Mouse (Mus musculus) skeletal muscle tissue, adult 2 months (tissue): ENCODE results near the gene Igf2r.

ENCODE experiments used
- DNase-seq: peaks from one replicate; pipeline ENCODE4 v3.0.0-alpha.2; 2012; ENCODE audit warnings: low read depth, low spot score

The Igf2r gene

DNA sequence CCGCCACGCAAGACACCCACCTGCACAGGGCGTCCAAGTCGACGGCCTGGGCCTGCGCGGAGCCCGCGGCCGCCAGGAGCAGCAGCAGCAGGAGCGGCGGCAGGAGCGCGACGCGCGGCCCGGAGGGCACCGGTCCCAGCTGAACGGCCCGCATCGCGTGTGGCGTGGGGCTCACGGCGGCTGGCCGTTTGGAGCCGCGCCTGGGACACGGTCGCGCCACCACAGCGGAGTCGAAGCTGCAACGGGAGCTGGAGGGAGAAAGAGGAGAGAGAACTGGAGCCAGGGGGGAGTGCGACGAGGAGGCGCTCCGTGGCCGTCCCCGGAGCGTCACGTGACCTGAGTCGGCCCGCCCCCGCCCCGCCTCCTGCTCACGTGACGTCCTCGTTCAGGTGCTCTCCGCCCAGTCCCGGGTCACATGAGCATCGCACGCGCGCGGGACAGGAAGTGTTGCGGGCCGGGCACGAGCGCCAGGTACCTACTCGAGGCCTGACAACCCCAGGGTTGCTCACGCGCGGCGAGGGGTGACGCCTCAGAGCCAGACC is at the start of gene Igf2r:
Gene Igf2r (minus strand): TSS at position 285 of the 542 bp plus-strand sequence.
- peak; percentile 79 for DNase-seq

DNA sequence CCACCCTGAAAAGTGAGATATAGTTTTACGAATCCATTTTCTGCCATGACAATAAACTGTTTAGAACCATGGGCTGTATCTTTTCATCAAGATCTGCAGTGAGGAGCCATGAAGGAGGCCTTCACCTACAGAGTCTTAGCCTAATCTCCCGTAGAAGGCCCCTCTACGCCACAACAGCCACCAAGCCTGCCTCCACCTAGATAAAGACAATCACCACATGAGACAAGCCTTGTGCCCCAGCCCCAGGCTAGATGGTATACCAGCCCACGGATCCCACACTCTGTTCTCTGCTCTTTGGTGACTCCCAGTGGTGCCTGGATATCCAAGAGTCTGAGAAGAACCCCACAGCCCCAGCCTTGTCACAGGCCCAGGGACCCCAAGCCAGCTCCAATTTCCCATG is 46.4 kb upstream of the Igf2r start:
- DNase-seq, result no peak

DNA sequence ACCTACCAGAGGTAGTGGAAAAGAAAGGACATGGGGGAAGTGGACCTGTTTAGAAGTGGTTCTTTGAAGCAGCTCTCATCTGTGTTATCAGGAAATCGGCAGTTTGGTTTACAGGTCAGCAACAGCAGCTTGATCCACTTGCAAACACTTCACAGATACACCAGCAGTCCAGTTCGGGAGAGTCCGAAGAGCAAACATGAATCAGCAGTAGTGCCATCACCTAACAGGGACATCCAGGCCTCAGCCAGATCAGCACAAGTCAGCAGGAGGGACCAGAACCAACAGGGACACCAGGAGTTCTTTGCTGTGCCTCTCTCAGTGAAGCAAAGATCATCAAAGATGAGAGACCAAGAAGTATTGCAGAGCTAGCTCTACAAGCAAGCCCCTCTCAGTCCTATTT is 45.0 kb upstream of the Igf2r start:
- DNase-seq, result no peak

DNA sequence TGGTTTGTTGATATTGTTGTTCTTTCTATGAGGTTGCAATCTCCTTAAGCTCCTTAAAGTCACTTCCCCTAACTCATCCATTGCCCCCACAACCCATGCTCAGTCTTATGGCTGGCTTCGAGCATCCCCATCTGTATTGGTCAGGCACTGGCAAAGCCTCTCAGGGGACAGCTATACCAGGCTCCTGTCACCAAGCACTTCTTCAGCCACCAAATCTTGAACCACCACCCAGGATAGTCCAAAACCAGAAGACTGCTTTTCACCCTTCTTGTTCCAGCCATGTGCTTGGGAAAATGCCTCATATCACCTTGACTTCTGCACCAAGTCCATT is 41.5 kb upstream of the Igf2r start:
- DNase-seq, result no peak

DNA sequence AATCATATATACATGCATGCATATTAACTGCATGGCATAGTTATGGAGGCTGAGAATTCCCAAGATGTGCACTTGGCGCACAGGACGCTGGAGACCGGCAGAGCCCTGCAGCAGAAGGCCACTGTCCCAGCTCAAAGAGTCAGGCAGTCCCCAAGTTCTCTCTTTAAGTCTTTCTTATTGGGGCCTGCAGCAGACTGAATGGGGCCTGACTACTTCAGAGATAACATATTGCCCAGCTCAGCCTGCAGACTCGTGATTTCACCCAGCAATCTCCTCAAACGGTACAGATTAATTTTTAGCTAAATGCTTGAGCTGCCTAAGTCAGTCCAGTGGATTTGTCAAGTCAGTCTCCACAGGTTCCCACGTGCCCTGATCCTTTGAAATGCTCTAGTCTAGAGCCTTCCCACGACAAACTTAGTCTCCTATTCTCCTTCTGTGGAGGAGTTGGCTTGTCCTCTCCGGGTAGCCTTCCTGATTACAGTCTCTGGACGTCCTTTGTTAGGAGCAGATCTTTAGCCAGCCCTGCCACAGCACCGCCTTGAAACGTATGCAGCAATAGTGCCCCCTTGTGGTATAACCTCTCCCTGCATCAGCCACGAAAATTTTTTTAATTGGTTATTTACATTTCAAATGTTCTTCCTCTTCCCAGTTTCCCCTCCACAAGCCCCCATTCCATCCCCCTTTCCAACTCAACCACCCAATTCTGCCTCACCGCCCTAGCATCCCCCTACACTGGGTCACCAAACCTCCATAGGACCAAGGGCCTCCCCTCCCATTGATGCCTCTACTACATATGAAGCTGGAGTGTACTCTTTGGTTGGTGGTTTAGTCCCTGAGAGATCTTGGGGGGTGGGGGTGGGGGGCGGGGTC is 40.9 kb upstream of the Igf2r start:
- DNase-seq, result peak; percentile 77

DNA sequence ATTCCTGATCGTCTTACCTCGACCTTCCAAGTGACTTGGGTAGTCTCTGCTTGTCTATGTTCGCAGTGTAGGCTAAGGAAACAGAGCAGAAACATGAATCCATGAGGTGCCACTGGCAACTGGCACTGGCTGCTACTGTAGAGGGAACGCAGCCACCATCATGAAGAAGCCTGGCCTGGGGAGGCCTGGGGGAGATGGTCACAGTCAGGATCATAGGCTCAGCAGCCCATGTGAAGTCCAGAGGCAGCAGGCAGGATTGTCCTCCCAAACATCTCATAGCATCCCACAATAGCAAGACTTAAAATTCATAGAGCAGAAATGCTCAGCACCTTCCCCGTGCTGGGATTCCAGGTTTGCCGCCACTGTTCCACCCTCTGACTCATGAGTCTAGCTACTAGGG is 39.4 kb upstream of the Igf2r start:
- DNase-seq, result no peak

DNA sequence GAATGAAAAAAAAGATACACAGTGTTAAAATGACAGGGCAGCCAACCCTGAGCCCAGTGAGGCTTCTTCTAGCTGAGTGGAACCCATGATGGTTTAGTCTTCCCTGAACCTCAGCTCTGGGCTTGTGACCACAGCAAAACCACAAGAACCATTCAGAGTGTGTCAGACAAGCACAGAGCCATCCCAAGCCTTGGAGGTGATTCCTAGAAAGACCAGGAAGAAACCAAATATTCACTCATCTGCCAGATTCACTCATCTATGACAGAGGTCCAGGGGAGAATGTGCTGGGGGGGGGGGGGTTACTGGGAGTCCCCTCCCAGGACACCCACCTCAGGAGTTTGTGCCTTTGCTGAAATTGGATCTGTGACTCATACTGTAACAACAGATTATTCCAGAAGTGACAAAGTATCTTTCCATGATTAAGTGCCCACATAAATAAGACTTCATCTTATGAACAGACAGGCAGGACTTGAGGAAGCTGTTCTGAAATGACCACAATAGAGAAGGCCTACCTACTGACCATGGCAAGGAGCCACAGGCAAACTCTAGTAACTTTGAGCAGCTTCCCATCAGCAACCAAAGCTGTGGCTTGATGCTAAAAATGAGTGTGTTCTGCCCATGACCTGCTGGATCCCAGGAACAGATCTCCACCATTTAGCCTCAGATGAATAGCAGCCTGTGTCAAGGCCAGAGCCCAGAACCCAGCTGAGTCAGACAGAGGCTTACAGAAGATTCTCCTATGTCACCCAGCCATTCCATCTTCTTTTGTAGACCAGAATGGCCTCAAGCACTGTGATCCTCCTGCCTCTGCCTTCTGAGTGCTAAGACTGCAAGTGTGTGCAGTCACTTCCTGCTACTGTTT is 35.4 kb upstream of the Igf2r start:
- DNase-seq, result no peak

DNA sequence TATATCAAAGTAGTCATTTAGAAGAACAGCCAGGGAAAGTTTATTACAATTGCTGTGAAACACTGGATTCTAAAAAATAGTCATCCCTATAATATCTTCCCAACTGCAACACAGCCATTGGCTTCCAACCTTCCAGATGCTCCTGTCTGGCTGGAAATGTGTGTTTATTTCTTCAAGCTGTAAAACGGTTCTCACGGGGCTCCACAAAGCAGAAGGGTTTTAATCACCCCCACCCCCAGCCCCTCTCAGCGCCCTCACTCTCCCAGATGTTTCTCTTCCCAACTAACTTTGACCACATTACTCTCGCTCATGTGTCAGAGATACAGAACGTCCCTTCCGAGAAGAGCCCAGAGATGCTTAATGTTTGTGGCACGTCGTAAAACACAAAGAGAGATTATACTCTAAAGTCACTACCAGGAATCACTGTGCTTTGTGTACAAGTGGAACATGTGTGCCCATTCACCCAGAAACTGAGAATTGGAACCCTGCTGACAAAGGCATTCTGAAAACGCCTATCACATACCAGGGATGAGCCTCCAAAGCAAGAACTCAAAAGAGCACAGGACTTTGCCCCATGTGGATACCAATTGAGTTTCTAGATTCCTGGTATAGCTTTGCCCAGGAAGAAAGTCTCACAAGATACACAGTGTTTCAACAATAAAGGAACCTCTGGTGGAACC is 32.5 kb upstream of the Igf2r start:
- DNase-seq, result no peak

DNA sequence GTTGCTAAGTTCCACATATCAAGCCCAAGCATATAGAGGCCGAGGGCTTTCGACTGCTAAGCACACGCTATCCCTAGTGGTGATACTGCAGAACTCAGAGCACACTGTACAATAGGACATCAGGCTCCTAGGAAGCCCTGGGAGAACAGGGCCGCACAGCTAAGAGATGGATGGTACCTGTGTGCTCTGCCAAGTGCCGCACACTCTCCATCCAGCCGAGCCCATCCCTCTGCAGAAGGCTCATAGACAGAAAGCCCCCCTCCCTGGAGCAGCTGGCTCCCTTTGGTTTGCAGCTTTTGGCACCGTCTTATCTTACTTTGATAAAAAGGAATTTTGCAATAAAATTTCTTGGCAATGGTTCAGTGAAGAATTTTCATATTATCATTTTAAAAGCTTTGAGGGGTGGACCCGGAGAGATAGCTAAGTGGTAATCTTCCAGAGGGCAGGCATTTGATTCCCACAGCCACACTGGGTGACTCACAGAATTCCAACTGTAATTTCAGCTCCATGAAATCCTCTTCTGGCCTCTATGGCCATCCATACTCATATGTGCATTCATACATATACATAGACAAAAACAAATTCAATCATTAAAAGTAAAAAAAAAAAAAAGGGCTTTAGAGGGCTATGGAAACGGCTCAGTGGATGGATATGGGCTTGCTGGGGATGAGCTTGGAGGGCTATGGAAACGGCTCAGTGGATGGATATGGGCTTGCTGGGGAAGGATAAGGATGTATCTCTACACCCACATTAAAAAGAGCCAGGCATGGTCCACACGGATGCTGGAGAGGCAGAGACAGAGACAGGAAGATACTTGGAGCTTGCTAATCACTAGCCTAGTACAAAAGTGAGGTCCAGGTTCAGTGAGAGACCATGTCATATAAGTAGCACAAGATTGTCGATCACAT is 30.2 kb upstream of the Igf2r start:
- DNase-seq, result no peak

DNA sequence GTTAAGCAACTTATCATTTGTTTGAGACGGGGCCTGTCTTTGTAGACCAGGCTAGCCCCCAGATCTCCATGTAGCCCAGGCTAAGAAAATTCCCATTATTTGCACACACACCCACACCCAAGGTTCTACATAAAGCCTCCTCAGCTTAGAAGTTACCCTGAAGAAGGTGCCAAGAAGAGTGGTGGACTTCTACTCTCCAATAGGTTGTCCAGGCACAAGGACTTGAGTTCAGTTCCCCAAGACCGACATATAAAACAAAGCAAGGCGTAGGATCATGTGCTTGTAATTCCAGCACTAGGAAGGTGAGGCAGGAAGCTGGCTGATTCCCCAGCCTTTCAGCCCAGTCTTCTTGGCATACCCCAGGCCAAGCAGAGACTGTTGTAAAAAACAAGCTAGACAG is 29.1 kb upstream of the Igf2r start:
- DNase-seq, result no peak

DNA sequence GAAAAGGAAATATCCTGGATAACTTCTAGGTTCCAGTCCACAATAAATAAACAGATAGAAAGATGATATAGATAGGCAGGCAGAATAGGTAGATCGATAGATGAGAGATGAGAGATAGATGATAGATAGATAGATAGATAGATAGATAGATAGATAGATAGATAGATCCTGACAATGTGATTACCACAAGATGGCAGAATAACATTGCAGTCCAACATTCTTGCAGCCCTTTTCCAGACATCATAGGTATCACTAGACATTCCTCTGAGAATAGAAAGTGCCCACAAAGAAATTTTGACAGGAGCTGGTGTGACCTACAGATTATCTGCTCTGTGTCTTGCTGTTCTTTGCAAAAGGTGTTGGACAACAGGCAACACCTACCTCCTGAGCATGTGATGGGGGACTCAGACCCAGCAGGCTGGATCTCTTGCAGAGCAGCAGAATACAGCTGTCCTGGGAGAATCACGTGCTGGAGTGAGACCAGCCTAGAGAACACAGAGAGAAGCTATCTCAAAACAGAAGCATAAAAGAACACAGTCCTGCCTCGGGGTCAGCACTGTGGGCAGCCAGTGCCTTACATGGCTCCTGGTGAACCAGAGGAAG is 28.1 kb upstream of the Igf2r start:
- no peak for DNase-seq

DNA sequence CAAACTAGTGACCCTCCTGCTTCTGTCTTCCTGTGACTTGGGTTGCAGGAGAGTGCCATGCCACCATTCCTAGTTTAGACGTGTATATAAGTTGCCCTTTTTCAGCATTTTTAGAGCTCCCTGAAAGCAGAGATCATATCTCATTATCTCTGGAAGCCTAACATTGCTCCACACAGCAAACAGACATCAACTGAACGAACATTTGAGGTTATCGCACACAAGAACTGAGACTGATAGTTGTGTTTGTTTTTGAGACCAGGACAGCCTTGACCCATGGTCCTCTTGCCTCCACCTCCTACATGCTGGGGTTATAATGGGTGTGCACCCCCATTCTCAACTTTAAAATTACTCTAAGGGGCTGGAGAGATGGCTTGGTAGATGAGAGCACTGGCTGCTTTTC is 27.2 kb upstream of the Igf2r start:
- no peak for DNase-seq

DNA sequence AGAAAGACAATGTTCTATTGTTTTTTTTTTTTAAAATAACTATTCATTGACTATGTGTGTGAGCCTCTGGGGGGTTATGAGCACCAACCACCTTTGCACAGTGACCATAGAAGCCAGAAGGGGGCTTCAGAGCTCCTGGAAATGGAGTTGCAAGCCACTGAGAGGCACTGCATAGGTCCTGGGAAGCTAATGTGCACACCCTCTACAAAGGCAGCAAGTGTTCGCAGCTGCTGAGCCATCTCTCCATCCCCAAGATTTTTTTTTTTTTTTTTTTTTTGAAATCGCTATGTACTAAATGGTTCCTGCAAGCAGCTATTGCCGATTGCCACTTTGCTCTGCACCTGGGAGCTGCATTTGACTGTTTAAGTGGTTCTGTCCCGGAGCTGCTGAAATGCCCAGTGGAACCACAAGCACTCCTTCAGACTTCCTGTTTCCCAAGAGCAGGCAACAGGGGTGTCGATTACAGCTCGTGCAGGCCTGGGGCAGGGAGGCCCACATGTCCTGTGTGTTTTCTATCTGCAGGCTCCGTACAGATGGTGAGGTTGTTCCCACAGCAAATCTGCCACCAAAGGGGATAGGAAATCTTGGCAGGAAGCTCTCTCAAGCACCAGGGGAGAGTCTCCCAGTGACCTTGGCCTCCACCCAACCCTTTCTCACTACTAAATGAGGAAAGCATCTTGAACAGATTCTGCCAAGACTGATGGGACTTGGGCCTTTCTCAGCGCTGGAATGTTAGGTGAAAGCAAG is 24.4 kb upstream of the Igf2r start:
- DNase-seq, result peak; percentile 90

DNA sequence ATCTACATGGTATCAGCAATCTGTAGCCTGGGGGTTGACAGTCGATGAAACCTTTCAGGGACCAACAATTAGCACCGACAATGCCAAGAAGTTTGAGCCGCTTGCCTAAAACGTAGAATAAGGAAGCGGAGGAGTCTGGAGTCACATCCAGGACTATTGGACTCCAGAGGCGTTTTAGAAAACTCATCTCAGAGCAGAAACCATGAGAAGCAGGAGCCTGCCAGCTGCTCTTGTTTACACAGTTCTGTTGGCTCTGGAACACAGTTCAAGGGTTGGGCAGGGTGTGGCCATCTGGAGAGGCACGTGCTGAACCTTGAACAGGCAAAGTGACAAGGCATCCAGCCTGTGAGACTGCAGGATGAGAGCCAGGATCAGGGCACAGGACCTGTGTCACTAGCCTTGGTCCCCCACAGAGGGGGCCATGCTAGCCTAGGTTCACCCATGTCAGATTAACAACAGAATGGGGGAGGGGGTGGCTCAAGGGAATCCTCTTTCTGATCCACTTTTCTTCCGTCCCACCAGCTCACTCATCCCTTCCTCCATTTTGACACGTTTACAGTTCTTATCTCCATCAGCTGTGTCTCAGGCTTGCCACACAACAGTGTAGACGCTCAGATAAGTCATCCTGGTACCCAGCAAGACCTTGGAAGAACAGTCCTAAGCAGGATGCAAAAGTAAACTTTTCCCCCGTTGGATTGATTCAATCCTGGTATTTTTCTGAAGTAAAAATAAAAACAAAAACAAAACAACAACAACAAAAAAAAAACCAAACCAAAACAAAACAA is 23.1 kb upstream of the Igf2r start:
- DNase-seq, result peak; percentile 79

DNA sequence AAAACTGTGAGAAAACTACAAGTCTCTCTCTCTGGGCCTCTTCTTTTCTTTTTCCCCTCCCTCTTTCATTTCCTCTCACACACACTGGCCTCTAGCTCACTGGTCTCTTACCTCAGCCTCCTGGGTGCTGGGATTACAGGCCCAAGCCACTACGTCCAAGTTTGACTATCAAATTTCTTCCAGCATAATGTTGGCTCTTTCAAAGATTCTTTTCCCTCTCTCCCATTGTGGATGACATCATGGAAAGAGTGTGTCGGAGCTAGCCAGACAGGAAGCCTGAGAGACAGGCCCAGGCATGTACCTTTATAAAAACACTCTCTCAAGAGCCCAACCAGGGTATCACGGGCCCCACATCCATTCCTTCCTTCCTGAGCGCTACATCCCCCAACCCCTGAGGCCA is 22.0 kb upstream of the Igf2r start:
- peak; percentile 82 for DNase-seq

DNA sequence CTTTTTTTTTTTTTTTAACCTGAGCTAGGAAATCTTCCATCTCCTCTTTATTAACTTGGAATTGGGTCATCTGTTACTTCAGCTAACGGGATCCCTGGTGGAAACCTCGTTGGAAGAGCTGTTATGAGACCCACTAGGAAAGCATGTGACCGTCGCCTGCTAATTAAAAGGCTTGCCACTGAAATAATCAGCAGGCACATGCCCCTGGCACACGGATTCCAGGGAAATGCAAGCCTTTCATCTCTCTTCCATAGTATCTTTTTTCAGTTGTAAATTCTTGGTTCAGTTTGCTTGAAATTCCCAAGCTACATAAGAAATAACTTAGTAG is 21.6 kb upstream of the Igf2r start:
- DNase-seq, result no peak

DNA sequence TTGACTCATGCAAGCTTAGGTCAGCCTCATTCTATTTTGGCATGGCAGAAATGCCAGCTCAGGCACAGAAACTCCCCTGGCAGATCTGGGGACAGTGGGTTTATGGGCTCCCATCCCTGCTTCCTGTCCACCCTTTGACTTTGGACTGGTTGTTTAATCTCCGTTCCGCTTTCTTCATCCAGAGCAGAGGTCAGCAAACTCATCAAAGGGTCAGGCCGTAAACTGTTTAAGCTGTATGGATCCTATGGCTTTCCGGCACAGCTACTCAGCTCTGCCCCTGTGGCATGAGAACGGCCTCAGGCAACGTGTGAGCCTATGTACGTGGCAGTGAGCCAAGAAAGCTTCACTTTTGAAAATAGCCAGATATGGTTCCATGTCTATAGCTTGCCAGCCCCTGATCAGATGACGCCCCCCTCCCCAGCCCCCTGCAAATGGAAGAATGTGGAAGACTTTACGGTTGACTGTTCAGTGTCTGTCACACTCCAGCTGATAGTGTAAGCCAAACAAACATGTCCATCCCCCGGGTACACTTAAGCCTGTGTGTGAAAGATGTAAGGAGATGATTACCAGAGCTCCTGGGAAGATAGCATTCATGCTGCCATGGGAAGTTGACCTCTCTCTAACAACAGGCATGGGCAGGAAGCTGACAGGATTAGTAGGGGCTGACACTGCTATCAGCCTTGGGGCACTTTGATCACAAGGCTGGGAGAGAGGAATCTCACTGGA is 21.1 kb upstream of the Igf2r start:
- DNase-seq, result no peak
